Mouse (Mus musculus) layer of hippocampus, adult 18-20 months (tissue): ENCODE measurements at regions not wholly inside any gene's neighbourhood (a gene's known extent, or its start where the extent isn't known, plus 50 kb on each side); places are given as distances from the start of the nearest gene placed in this dataset.

Experiments
- DNase-seq, 2 experiments: peaks; one replicate each; pipeline ENCODE4 v3.0.0; 2022; ENCODE audit warnings: low spot score in 2 of 2

GRCm38 (mm10) chr14:37296531-37296930 lies 161.5 kb upstream of the Ghitm start:
- DNase-seq: no peak

GRCm38 (mm10) chr14:37292084-37292860 lies 157.2 kb upstream of the Ghitm start:
- DNase-seq: peak in 1 of 2 experiments; percentile 20

- no peak for DNase-seq
Observed at GRCm38 (mm10) chr14:37284391-37284790, 149.3 kb upstream of the Ghitm start.

GRCm38 (mm10) chr14:37279356-37279755 lies 144.3 kb upstream of the Ghitm start:
- DNase-seq: no peak

- peak in 1 of 2 experiments; percentile 71 for DNase-seq
Observed at GRCm38 (mm10) chr14:37276728-37277695, 141.9 kb upstream of the Ghitm start.

GRCm38 (mm10) chr14:37272063-37272462 lies 137.0 kb upstream of the Ghitm start:
- DNase-seq: peak in 1 of 2 experiments; percentile 27

- DNase-seq: peak in 1 of 2 experiments; percentile 29
Observed at GRCm38 (mm10) chr14:37271015-37271933, 136.2 kb upstream of the Ghitm start.

- no peak for DNase-seq
Observed at GRCm38 (mm10) chr14:37269920-37270319, 134.8 kb upstream of the Ghitm start.

GRCm38 (mm10) chr14:37238632-37239032 lies 103.6 kb upstream of the Ghitm start:
- peak; percentile 37 to 79 for DNase-seq

GRCm38 (mm10) chr14:37237191-37237590 lies 102.1 kb upstream of the Ghitm start:
- no peak for DNase-seq

- peak; percentile 3 to 47 for DNase-seq
Observed at GRCm38 (mm10) chr14:37208256-37208655, 73.2 kb upstream of the Ghitm start.

- DNase-seq: no peak
Observed at GRCm38 (mm10) chr14:37189795-37190194, 54.7 kb upstream of the Ghitm start.
